Mouse (Mus musculus): Measurements from ENCODE around the gene Igflr1. TPM values are rescaled to one million over a fixed set of nuclear protein-coding genes. Genes with fewer than 3 reads are reported as not detected.

Igflr1 gene
- polyA plus RNA-seq, 1 experiment from 2014 or later: 4.1 TPM

DNA sequence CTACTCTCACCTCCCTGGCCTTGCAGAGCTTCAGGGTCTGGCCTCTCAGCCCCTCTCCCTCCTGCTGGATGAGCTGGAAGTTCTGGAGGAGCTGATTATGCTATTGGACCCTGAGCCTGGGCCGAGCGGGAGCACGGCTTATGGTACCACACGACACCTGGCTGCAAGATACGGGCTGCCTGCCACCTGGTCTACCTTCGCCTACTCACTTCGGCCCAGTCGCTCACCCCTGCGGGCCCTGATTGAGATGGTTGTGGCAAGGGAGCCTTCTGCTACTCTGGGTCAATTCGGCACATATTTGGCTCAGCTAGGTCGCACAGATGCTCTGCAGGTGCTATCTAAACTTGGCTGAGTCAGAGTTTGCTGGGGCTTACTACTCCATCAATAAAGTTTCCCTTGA is 2.3 kb downstream of the Igflr1 start:
- H3K9me3 ChIP-seq: no peaks in the 10 kb centered on the region
- H3K4me1 ChIP-seq: peaks cover 7% of the 10 kb centered on the region
- no peak for ATAC-seq (ENCODE audit: insufficient number of reproducible peaks, insufficient read depth, low FRiP score, low TSS enrichment)
- H3K36me3 ChIP-seq: peaks cover 67% of the 10 kb centered on the region
- no peaks in the 10 kb centered on the region for H3K27me3 ChIP-seq
- H3K27ac ChIP-seq: no peak overlapping the region
- H3K9ac ChIP-seq: no peak overlapping the region
- no peak overlapping the region for H3K4me3 ChIP-seq
- WGBS: 81% methylated on average over 11 of the region's 11 CpGs
- H3K4me2 ChIP-seq (replicated peaks): no peak overlapping the region

DNA sequence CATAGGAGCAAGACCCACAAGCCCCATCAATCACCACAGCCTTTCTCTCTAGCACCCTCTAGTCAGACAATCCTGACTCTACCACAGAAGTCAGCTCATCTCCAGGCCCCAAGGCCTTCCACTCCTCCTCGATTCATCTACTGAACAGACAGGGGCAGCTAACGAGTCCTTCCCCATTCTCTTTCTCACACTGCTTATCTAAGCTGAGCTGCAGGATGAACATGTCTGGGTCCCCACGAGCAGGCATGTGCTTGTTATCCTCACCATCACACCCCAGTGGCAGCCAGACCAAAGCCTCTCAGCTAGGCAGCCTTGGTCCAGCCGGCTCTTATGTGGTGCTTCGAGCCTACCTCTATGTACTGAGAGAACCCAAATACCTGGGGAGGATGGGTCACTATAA is 7.2 kb downstream of the Igflr1 start:
- WGBS: 87% methylated on average over 5 of the region's 5 CpGs
- Histone ChIP-seq H3K4me1 (no peaks in the 10 kb centered on the region), H3K27me3 (no peaks in the 10 kb centered on the region), H3K9me3 (no peaks in the 10 kb centered on the region), H3K36me3 (peaks cover 92% of the 10 kb centered on the region), H3K4me3 (no peak overlapping the region), H3K4me2 (replicated peaks) (no peak overlapping the region), H3K27ac (no peak overlapping the region), H3K9ac (no peak overlapping the region)
- no peak for ATAC-seq (ENCODE audit: insufficient number of reproducible peaks, insufficient read depth, low FRiP score, low TSS enrichment)

DNA sequence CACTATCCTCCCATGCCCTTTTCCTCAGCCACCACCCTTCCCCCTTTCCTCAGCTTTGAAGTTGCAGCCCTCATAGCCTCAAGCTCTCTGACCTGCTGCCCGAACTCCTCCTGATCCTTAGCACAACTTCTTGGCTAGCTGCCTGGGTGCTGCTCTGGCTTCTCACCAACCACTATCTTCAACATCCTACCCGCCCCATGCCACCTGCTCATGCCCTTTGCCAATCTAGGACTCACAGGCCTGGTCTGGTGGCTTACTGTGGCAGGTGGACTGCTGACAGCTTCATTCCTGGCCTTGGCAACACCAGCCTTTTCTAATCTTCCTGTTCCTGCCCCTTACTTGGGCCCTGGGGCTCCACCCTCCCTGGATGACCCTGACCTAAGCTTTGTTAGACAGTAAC is 7.7 kb downstream of the Igflr1 start:
- Histone ChIP-seq H3K4me1 (no peaks in the 10 kb centered on the region), H3K9me3 (no peaks in the 10 kb centered on the region), H3K9ac (no peak overlapping the region), H3K36me3 (peaks cover 94% of the 10 kb centered on the region), H3K27me3 (no peaks in the 10 kb centered on the region), H3K4me3 (no peak overlapping the region), H3K27ac (no peak overlapping the region), H3K4me2 (replicated peaks) (no peak overlapping the region)
- ATAC-seq (ENCODE audit: insufficient number of reproducible peaks, insufficient read depth, low FRiP score, low TSS enrichment): no peak
- WGBS: 77% methylated on average over 2 of the region's 2 CpGs

DNA sequence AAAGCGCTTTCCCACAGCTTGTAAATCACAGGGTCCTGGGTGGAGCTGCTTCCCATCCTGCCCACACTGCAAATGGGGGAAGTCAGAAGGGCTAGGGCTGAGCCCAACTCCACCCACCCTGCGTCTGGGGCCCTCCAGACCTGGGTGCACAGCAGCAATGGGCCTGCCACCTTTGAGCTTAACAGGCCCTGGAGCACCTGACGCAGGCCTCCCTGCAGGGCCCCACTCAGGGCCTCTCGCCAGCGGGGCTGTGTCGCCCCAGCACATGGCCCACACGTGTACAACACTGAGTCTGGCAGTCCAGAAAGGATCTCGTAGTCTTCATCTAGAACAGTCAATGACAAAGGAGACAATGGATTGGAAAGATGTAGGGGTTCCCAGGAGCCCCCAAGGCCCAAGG is 14.7 kb downstream of the Igflr1 start:
- peaks cover 97% of the 10 kb centered on the region for H3K36me3 ChIP-seq

GRCm38 (mm10) chr7:30581547-30581946 is 16.3 kb downstream of the Igflr1 start:
- Histone ChIP-seq H3K36me3 (peaks cover 97% of the 10 kb centered on the region), H3K27me3 (no peaks in the 10 kb centered on the region), H3K9me3 (no peaks in the 10 kb centered on the region), H3K27ac (no peak overlapping the region), H3K9ac (no peak overlapping the region), H3K4me1 (no peaks in the 10 kb centered on the region), H3K4me2 (replicated peaks) (no peak overlapping the region), H3K4me3 (no peak overlapping the region)
- ATAC-seq (ENCODE audit: insufficient number of reproducible peaks, insufficient read depth, low FRiP score, low TSS enrichment): no peak
- 94% methylated on average over 16 of the region's 16 CpGs for WGBS

More for the DNA sequence above, 14.7 kb downstream of the Igflr1 start:
- no peak overlapping the region for H3K27ac ChIP-seq
- no peaks in the 10 kb centered on the region for H3K27me3 ChIP-seq
- ATAC-seq (ENCODE audit: insufficient number of reproducible peaks, insufficient read depth, low FRiP score, low TSS enrichment): no peak
- no peak overlapping the region for H3K4me2 ChIP-seq (replicated peaks)
- no peaks in the 10 kb centered on the region for H3K4me1 ChIP-seq
- no peaks in the 10 kb centered on the region for H3K9me3 ChIP-seq
- H3K4me3 ChIP-seq: no peak overlapping the region
- whole genome bisulfite sequencing: 96% methylated on average over 8 of the region's 8 CpGs
- H3K9ac ChIP-seq: no peak overlapping the region

DNA sequence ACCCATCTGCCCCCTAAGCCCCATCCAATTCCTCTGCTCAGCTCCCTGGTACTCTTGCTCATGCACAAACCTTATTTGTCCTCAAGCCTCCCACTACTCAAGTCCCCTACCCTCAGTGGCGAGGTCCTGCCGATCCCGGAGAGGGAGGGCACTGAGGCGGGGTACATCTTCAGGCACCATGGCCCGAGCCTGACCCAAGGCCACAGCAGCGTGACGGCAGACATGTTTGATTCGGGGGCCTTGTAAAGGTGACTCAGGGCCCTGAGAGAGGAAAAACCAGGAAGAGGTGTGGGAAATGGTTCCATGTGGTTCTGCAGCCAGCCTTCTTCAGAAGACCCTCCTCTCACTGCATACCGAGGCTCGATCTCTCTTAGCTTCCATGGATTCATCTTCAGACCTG is 19.1 kb downstream of the Igflr1 start:
- Histone ChIP-seq H3K4me3 (no peak overlapping the region), H3K4me1 (peaks cover 11% of the 10 kb centered on the region), H3K27me3 (no peaks in the 10 kb centered on the region), H3K27ac (no peak overlapping the region), H3K4me2 (replicated peaks) (no peak overlapping the region), H3K9ac (no peak overlapping the region), H3K9me3 (no peaks in the 10 kb centered on the region), H3K36me3 (peaks cover 72% of the 10 kb centered on the region)
- ATAC-seq (ENCODE audit: insufficient number of reproducible peaks, insufficient read depth, low FRiP score, low TSS enrichment): no peak
- 91% methylated on average over 10 of the region's 10 CpGs for WGBS

- no peak overlapping the region for H3K9ac ChIP-seq
- no peaks in the 10 kb centered on the region for H3K9me3 ChIP-seq
- H3K4me3 ChIP-seq: no peak overlapping the region
- H3K36me3 ChIP-seq: peaks cover 64% of the 10 kb centered on the region
- H3K4me2 ChIP-seq (replicated peaks): no peak overlapping the region
- H3K27me3 ChIP-seq: no peaks in the 10 kb centered on the region
- WGBS: 94% methylated on average over 7 of the region's 7 CpGs
- ATAC-seq (ENCODE audit: insufficient number of reproducible peaks, insufficient read depth, low FRiP score, low TSS enrichment): no peak
- no peak overlapping the region for H3K27ac ChIP-seq
- H3K4me1 ChIP-seq: peaks cover 17% of the 10 kb centered on the region
Observed at GRCm38 (mm10) chr7:30585170-30585569, 19.9 kb downstream of the Igflr1 start.

GRCm38 (mm10) chr7:30586455-30587020 is 21.3 kb downstream of the Igflr1 start:
- ATAC-seq (ENCODE audit: insufficient number of reproducible peaks, insufficient read depth, low FRiP score, low TSS enrichment): no peak
- H3K4me2 ChIP-seq (replicated peaks): peak overlapping the region; percentile 83
- WGBS: 86% methylated on average over 28 of the region's 28 CpGs

GRCm38 (mm10) chr7:30587842-30588667 is 22.8 kb downstream of the Igflr1 start:
- Histone ChIP-seq H3K9ac (peak overlapping the region; percentile 99), H3K27ac (peak overlapping the region; percentile 93), H3K4me1 (peaks cover 19% of the 10 kb centered on the region), H3K4me2 (replicated peaks) (peak overlapping the region; percentile 83), H3K27me3 (no peaks in the 10 kb centered on the region), H3K36me3 (peaks cover 36% of the 10 kb centered on the region), H3K4me3 (peak overlapping the region; percentile 99), H3K9me3 (no peaks in the 10 kb centered on the region)
- under 1% methylated on average over 60 of the region's 67 CpGs for WGBS
- peak; percentile 14 for ATAC-seq (ENCODE audit: insufficient number of reproducible peaks, insufficient read depth, low FRiP score, low TSS enrichment)

More at GRCm38 (mm10) chr7:30586455-30587020, 21.3 kb downstream of the Igflr1 start:
- Histone ChIP-seq H3K9me3 (no peaks in the 10 kb centered on the region), H3K36me3 (peaks cover 51% of the 10 kb centered on the region), H3K9ac (peak overlapping the region; percentile 99; the same call in 1 of the 2 replicates), H3K27me3 (no peaks in the 10 kb centered on the region), H3K4me1 (peaks cover 19% of the 10 kb centered on the region), H3K4me3 (peak overlapping the region; percentile 99; the same call in 1 of the 2 replicates), H3K27ac (no peak overlapping the region)

DNA sequence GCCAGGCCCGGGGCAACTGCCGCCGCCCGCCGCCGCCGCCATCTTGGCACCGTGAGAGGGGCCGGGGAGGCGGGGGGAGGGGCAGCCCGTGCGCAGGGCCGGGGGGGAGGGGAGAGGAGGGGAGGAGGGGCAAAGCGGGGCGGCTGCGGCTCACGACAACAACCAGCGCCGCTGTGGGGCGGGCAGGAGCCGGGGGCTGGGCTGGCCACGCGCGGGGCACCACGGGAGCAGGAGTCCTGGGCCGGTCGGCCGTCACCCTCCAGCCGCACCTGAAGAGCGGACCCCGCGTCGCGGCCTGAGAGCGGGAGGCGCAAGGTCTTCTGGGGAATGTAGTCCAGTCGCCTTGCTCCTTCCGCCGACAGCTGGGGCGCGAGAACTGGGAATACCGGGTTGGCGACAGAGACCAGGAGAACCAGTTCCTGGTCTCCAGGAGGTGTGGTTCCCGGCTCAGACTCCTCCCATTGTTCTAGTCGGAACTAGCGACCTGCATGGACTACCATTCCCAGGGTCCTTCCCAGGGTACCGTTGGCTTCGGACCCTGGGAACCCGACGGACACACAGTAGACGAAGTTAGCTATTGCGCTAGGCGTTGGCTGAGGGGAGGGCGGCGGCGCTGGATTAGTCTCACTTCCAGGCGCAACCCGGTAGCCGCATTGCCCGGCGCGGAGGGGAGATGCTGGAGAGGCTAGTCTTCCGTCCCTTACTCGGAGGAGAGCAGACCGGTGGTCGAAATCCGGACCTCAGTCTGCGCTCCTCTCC is 23.6 kb downstream of the Igflr1 start, which contains the start of gene Kmt2b:
TSS of gene Kmt2b (minus strand) at position 51 of the 759 bp plus-strand sequence.
- no peaks in the 10 kb centered on the region for H3K27me3 ChIP-seq
- peak within 1 kb of the TSS; percentile 99 for H3K9ac ChIP-seq
- peaks cover 19% of the 10 kb centered on the region for H3K4me1 ChIP-seq
- peak within 1 kb of the TSS; percentile 99 for H3K4me3 ChIP-seq
- WGBS: under 1% methylated on average over 50 of the region's 68 CpGs
- ATAC-seq (ENCODE audit: insufficient number of reproducible peaks, insufficient read depth, low FRiP score, low TSS enrichment): peak; percentile 97
- peak within 1 kb of the TSS; percentile 83 for H3K4me2 ChIP-seq (replicated peaks)
- H3K9me3 ChIP-seq: no peaks in the 10 kb centered on the region
- peaks cover 28% of the 10 kb centered on the region for H3K36me3 ChIP-seq
- H3K27ac ChIP-seq: peak within 1 kb of the TSS; percentile 93

DNA sequence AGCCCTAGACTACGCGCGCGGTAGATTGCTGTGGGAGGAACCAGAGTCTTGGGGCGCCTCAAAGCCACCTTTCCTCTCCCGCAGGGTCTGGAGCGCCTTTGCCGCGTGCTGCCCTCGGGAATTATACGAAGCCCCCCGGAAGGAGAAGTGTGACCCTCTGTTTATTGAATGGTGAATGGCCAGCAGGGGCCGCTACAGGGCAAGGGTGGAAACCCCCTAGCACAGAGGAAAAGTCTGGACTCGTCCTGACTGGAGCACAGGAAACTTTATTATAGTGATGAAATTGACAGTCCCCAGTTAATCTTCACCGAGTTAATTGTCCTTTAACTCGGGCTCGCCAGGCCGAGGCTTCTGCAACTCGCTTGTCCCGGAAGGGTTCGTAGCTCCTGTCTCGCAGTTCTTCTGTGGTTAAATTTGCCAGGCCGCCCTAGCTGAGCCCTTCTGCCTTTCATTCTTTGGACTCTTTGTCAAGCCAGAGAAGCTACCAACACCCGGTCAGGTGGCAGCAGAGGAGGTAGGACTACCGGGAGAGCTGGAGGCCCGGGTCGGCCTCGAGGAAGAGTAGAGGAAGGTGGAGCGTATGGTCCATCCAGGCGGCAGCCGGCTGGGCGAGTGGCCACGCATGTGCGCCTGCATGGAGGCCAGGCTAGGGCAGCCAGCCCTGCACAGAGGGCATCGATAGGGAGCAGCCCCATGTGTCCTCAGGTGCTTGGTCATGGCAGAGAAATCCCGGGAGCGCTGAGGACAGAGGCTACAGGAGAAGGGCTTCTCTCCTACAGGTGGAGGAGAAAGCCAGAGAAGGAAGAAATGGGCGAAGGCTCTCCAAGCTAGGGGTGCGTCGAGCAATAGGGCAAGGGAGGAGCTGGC is 24.4 kb downstream of the Igflr1 start:
- ATAC-seq (ENCODE audit: insufficient number of reproducible peaks, insufficient read depth, low FRiP score, low TSS enrichment): peak; percentile 52
- Histone ChIP-seq H3K4me3 (peak overlapping the region; percentile 99), H3K9me3 (no peaks in the 10 kb centered on the region), H3K9ac (peak overlapping the region; percentile 99), H3K4me2 (replicated peaks) (peak overlapping the region; percentile 83), H3K36me3 (peaks cover 20% of the 10 kb centered on the region), H3K4me1 (peaks cover 19% of the 10 kb centered on the region), H3K27ac (peak overlapping the region; percentile 93), H3K27me3 (no peaks in the 10 kb centered on the region)
- WGBS: 29% methylated on average over 40 of the region's 40 CpGs

Data from embryonic facial prominence, embryonic 12.5 days (tissue).